Comparison of ENCODE assay signal across 16 mouse cellular contexts in the genomic region with DNA sequence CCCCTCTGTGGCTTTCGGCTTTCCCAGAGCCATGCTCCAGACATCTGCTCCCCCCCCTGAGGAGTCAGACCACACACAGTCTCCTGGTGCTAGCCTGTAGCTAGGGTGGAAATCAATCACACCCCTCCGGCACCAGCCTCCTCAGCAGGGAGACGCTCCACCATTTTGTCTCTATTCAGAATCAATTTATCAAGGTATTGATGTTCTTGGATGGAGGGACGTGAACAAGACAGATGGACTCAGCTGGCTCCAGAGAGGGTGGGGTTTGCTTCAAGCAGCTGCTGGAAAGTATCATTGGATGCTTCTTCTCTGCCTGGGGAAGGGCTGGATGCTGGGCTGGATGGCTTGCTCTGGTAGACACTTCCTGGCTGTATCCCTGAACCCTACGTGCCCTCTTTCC.
A peak's percentile ranks its signal among the peaks of the same experiment; 100 is the strongest.
DNase-seq lines count a peak whose midpoint lies in the region; ATAC-seq and TF ChIP-seq lines count a peak whose summit lies in the region.
"Had no signal": no experiment of that assay in that cellular context is flagged by ENCODE, and none has a peak within 500 bp of the region (broad histone marks: within the 10 kb centered on the region; RNA-seq: fewer than 3 reads in every experiment).

No protein-coding gene starts in this region.

- no peak overlapping the region for H3K4me3 ChIP-seq in hindbrain, embryonic 10.5 days
- no peak overlapping the region for H3K4me3 ChIP-seq in hindbrain, postnatal 0 days (ENCODE audit: low read length)
- no peak overlapping the region for H3K4me3 ChIP-seq in intestine, embryonic 16.5 days (ENCODE audit: low read length)
- H3K4me3 ChIP-seq: liver, embryonic 15.5 days; megakaryocyte, embryonic 14.5 days had no signal

- H3K27ac ChIP-seq in hindbrain, embryonic 10.5 days = 0 out of 2 replicates have a peak overlapping the region, but pooled peaks have one; percentile 3
- no peak overlapping the region for H3K27ac ChIP-seq in hindbrain, postnatal 0 days
- 0 out of 2 replicates have a peak overlapping the region, but pooled peaks have one; percentile 5 for H3K27ac ChIP-seq in intestine, embryonic 16.5 days (ENCODE audit: low read length)
- H3K27ac ChIP-seq: liver, embryonic 15.5 days had no signal

- 0 out of 2 replicates have a peak, but pooled peaks cover 3% of the 10 kb centered on the region for H3K9me3 ChIP-seq in hindbrain, embryonic 10.5 days
- H3K9me3 ChIP-seq in hindbrain, postnatal 0 days (ENCODE audit: low read length) = no peaks in the 10 kb centered on the region
- H3K9me3 ChIP-seq in intestine, embryonic 16.5 days (ENCODE audit: control insufficient read depth, low read length) = no peaks in the 10 kb centered on the region
- H3K9me3 ChIP-seq: liver, embryonic 15.5 days had no signal

- H3K36me3 ChIP-seq in hindbrain, embryonic 10.5 days = no peaks in the 10 kb centered on the region
- H3K36me3 ChIP-seq in hindbrain, postnatal 0 days (ENCODE audit: insufficient read depth, low read length) = no peaks in the 10 kb centered on the region
- H3K36me3 ChIP-seq in intestine, embryonic 16.5 days (ENCODE audit: control insufficient read depth, insufficient read depth, low read length) = no peaks in the 10 kb centered on the region
- H3K36me3 ChIP-seq: G1E; liver, embryonic 15.5 days had no signal

- H3K4me2 ChIP-seq in hindbrain, postnatal 0 days (ENCODE audit: low read depth, low read length) = no peak overlapping the region
- H3K4me2 ChIP-seq in intestine, embryonic 16.5 days (ENCODE audit: low read depth, low read length) = no peak overlapping the region
- H3K4me2 ChIP-seq: liver, embryonic 15.5 days had no signal

- no peak for TF ChIP-seq CTCF in hindbrain, postnatal 0 days (IDR thresholded peaks at IDR 0.05; ENCODE audit: low read depth)

- no peak overlapping the region for H3K9ac ChIP-seq in hindbrain, postnatal 0 days (replicated peaks; ENCODE audit: low read length)
- no peak overlapping the region for H3K9ac ChIP-seq in intestine, embryonic 16.5 days (ENCODE audit: low read depth, low read length)
- H3K9ac ChIP-seq: forebrain, postnatal 0 days; liver, embryonic 15.5 days had no signal

- peak; percentile 72 for DNase-seq in hindbrain, embryonic 10.5 days (ENCODE audit: low spot score)
- DNase-seq in hindbrain, postnatal 0 days (ENCODE audit: low spot score) = no peak
- DNase-seq in retina, embryonic 14.5 days (ENCODE audit: low spot score) = peak; percentile 37
- no peak for DNase-seq in retina, postnatal 1 day
- DNase-seq in yolk sac, embryonic 10.5 days (ENCODE audit: low spot score) = peak; percentile 15
- no peak for DNase-seq in thymus, postnatal 14 days
- DNase-seq in spleen, postnatal 4 days (ENCODE audit: low spot score in 2 of 2) = no peak
- DNase-seq: cerebellum, postnatal 14 days; forebrain, postnatal 0 days; heart, adult 11 months; right cerebral cortex, postnatal 4 days had no signal

- ATAC-seq in hindbrain, postnatal 0 days = no peak
- ATAC-seq in intestine, embryonic 16.5 days = peak; percentile 46; the same call in 1 of the 2 replicates
- ATAC-seq: activated CD4-positive, CD25-positive, alpha-beta regulatory T cell, adult 4 months; forebrain, postnatal 0 days had no signal

- H3K4me1 ChIP-seq in hindbrain, embryonic 10.5 days (replicated peaks) = peaks cover 39% of the 10 kb centered on the region
- peaks cover 23% of the 10 kb centered on the region for H3K4me1 ChIP-seq in hindbrain, postnatal 0 days (ENCODE audit: insufficient read depth, low read length)
- H3K4me1 ChIP-seq in intestine, embryonic 16.5 days (ENCODE audit: control insufficient read depth, insufficient read depth, low read length) = peaks cover 10% of the 10 kb centered on the region; the same call in 1 of the 2 replicates
- H3K4me1 ChIP-seq: liver, embryonic 15.5 days; megakaryocyte, embryonic 14.5 days had no signal

- peaks cover 25% of the 10 kb centered on the region for H3K27me3 ChIP-seq in hindbrain, embryonic 10.5 days (ENCODE audit: insufficient read depth, poor library complexity, severe bottlenecking)
- H3K27me3 ChIP-seq in hindbrain, postnatal 0 days (ENCODE audit: insufficient read depth, low read length) = no peaks in the 10 kb centered on the region
- no peaks in the 10 kb centered on the region for H3K27me3 ChIP-seq in intestine, embryonic 16.5 days (replicated peaks; ENCODE audit: control insufficient read depth, insufficient read depth, low read length)
- H3K27me3 ChIP-seq: liver, embryonic 15.5 days; megakaryocyte, embryonic 14.5 days had no signal

- 31% methylated on average over 5 of the region's 5 CpGs for WGBS in hindbrain, embryonic 10.5 days
- WGBS in hindbrain, postnatal 0 days = 26% methylated on average over 5 of the region's 5 CpGs
- 22% methylated on average over 5 of the region's 5 CpGs for WGBS in intestine, embryonic 16.5 days

Comparison
In these comparisons a context has a peak if more than half of its experiments do, and no peak if none do; other contexts are left out.
1. DNase-seq: peak in hindbrain, embryonic 10.5 days (single experiment), retina, embryonic 14.5 days (single experiment) and yolk sac, embryonic 10.5 days (single experiment); none in hindbrain, postnatal 0 days (single experiment), retina, postnatal 1 day (single experiment), thymus, postnatal 14 days (single experiment) and spleen, postnatal 4 days (0 of 2).